Mouse (Mus musculus): Measurements from ENCODE around the gene Glra1.

DNA sequence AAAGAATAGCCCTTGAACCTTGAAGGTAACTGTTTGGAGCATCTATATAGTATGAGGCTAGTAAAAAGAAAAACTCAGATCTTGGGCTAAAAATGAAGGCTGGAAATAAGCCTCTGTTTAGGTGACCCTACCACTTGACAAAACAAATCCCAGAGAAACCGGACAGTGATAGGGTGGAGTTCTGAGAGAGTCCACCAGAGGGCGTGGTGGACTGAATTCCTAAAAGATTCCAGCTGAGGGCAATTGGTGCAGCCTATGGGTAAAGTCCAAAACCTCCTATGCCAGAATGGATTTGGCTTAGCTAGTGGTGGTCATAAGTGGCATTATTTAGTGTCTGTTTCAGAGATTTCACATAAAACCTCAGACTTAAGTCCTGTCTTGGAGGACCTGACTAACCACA lies 36.9 kb downstream of the Glra1 start:
- TF ChIP-seq CTCF (IDR thresholded peaks at IDR 0.05; ENCODE audit: extremely low read depth, insufficient read depth, low read length) (peak; percentile 59), POLR2A (IDR thresholded peaks at IDR 0.05; ENCODE audit: extremely low read depth, insufficient read depth, low read length) (no peak)
